Mouse (Mus musculus): ENCODE measurements around the gene Tmcc2. TPM values are rescaled to one million over a fixed set of nuclear protein-coding genes. Genes with fewer than 3 reads are reported as not detected.

Tmcc2 gene
- 11.4 and 15.5 TPM in 2 replicates for polyA plus RNA-seq (2015; fragmentation: Nextera tagmentation; extraction: Ambion mirVana)

GRCm38 (mm10) chr1:132390691-132391579 lies at the start of gene Tmcc2:
Gene Tmcc2 (minus strand): TSS chr1:132391281.
- ATAC-seq = peak; percentile 14; the same call in 1 of the 2 replicates
- under 1% methylated on average over 50 of the region's 50 CpGs for WGBS
- no peaks in the 10 kb centered on the region for H3K36me3 ChIP-seq

GRCm38 (mm10) chr1:132437389-132437788 lies 46.3 kb upstream of the Tmcc2 start:
- no peaks in the 10 kb centered on the region for H3K9me3 ChIP-seq
- H3K27ac ChIP-seq = no peak overlapping the region
- no peak overlapping the region for H3K4me2 ChIP-seq (replicated peaks)
- no peak overlapping the region for H3K4me3 ChIP-seq (replicated peaks)
- H3K27me3 ChIP-seq (replicated peaks) = no peaks in the 10 kb centered on the region
- WGBS = 77% methylated on average over 5 of the region's 5 CpGs
- peaks cover 6% of the 10 kb centered on the region for H3K36me3 ChIP-seq
- ATAC-seq = no peak
- H3K9ac ChIP-seq = no peak overlapping the region
- no peaks in the 10 kb centered on the region for H3K4me1 ChIP-seq (replicated peaks)

More at GRCm38 (mm10) chr1:132390691-132391579, at the start of gene Tmcc2:
- H3K9ac ChIP-seq = peak within 1 kb of the TSS; percentile 77
- no peaks in the 10 kb centered on the region for H3K9me3 ChIP-seq
- peak within 1 kb of the TSS; percentile 95 for H3K4me2 ChIP-seq (replicated peaks)
- peak within 1 kb of the TSS; percentile 73 for H3K4me3 ChIP-seq (replicated peaks)
- H3K27me3 ChIP-seq (replicated peaks) = no peaks in the 10 kb centered on the region
- peaks cover 25% of the 10 kb centered on the region for H3K4me1 ChIP-seq (replicated peaks)
- H3K27ac ChIP-seq = peak within 1 kb of the TSS; percentile 75

GRCm38 (mm10) chr1:132436960-132437359 lies 45.9 kb upstream of the Tmcc2 start:
- 84% methylated on average over 1 of the region's 1 CpGs for WGBS
- no peak for ATAC-seq

GRCm38 (mm10) chr1:132436320-132436958 lies 45.4 kb upstream of the Tmcc2 start:
- peaks cover 6% of the 10 kb centered on the region for H3K36me3 ChIP-seq
- no peak overlapping the region for H3K27ac ChIP-seq
- H3K9ac ChIP-seq = no peak overlapping the region
- no peaks in the 10 kb centered on the region for H3K27me3 ChIP-seq (replicated peaks)
- H3K4me3 ChIP-seq (replicated peaks) = no peak overlapping the region
- no peak overlapping the region for H3K4me2 ChIP-seq (replicated peaks)
- H3K4me1 ChIP-seq (replicated peaks) = peaks cover 5% of the 10 kb centered on the region; the same call in 1 of the 2 replicates
- 80% methylated on average over 4 of the region's 4 CpGs for WGBS
- no peaks in the 10 kb centered on the region for H3K9me3 ChIP-seq
- no peak for ATAC-seq

More at GRCm38 (mm10) chr1:132436960-132437359, 45.9 kb upstream of the Tmcc2 start:
- Histone ChIP-seq H3K9me3 (no peaks in the 10 kb centered on the region), H3K4me2 (replicated peaks) (no peak overlapping the region), H3K9ac (no peak overlapping the region), H3K4me1 (replicated peaks) (no peaks in the 10 kb centered on the region; the same call in 1 of the 2 replicates), H3K27ac (no peak overlapping the region), H3K4me3 (replicated peaks) (no peak overlapping the region), H3K36me3 (peaks cover 6% of the 10 kb centered on the region), H3K27me3 (replicated peaks) (no peaks in the 10 kb centered on the region)

GRCm38 (mm10) chr1:132434032-132434431 lies 43.0 kb upstream of the Tmcc2 start:
- no peak overlapping the region for H3K4me2 ChIP-seq (replicated peaks)
- H3K36me3 ChIP-seq = no peaks in the 10 kb centered on the region
- 90% methylated on average over 12 of the region's 12 CpGs for WGBS
- ATAC-seq = no peak
- H3K9ac ChIP-seq = no peak overlapping the region
- no peaks in the 10 kb centered on the region for H3K27me3 ChIP-seq (replicated peaks)
- H3K27ac ChIP-seq = no peak overlapping the region
- H3K9me3 ChIP-seq = no peaks in the 10 kb centered on the region
- no peak overlapping the region for H3K4me3 ChIP-seq (replicated peaks)
- peaks cover 5% of the 10 kb centered on the region; the same call in 1 of the 2 replicates for H3K4me1 ChIP-seq (replicated peaks)

- Histone ChIP-seq H3K27me3 (replicated peaks) (no peaks in the 10 kb centered on the region), H3K9me3 (no peaks in the 10 kb centered on the region), H3K4me1 (replicated peaks) (peaks cover 5% of the 10 kb centered on the region; the same call in 1 of the 2 replicates), H3K4me3 (replicated peaks) (no peak overlapping the region), H3K27ac (no peak overlapping the region), H3K9ac (no peak overlapping the region), H3K36me3 (no peaks in the 10 kb centered on the region), H3K4me2 (replicated peaks) (no peak overlapping the region)
- no peak for ATAC-seq
- 62% methylated on average over 5 of the region's 5 CpGs for WGBS
Observed at GRCm38 (mm10) chr1:132433349-132433748, 42.3 kb upstream of the Tmcc2 start.

- Histone ChIP-seq H3K27me3 (replicated peaks) (no peaks in the 10 kb centered on the region), H3K36me3 (no peaks in the 10 kb centered on the region), H3K9ac (no peak overlapping the region), H3K9me3 (no peaks in the 10 kb centered on the region), H3K27ac (no peak overlapping the region), H3K4me2 (replicated peaks) (no peak overlapping the region), H3K4me1 (replicated peaks) (peaks cover 5% of the 10 kb centered on the region; the same call in 1 of the 2 replicates), H3K4me3 (replicated peaks) (no peak overlapping the region)
- no peak for ATAC-seq
- 63% methylated on average over 9 of the region's 9 CpGs for WGBS
Observed at GRCm38 (mm10) chr1:132431716-132432115, 40.6 kb upstream of the Tmcc2 start.

- WGBS = 71% methylated on average over 3 of the region's 3 CpGs
- no peaks in the 10 kb centered on the region for H3K27me3 ChIP-seq (replicated peaks)
- ATAC-seq = no peak
- no peak overlapping the region for H3K4me3 ChIP-seq (replicated peaks)
- H3K4me2 ChIP-seq (replicated peaks) = no peak overlapping the region
- H3K27ac ChIP-seq = no peak overlapping the region
- H3K9me3 ChIP-seq = no peaks in the 10 kb centered on the region
- H3K9ac ChIP-seq = no peak overlapping the region
- H3K4me1 ChIP-seq (replicated peaks) = peaks cover 5% of the 10 kb centered on the region; the same call in 1 of the 2 replicates
- no peaks in the 10 kb centered on the region for H3K36me3 ChIP-seq
Observed at GRCm38 (mm10) chr1:132430818-132431217, 39.7 kb upstream of the Tmcc2 start.

- Histone ChIP-seq H3K4me3 (replicated peaks) (no peak overlapping the region), H3K4me1 (replicated peaks) (no peaks in the 10 kb centered on the region), H3K36me3 (0 out of 2 replicates have a peak, but pooled peaks cover 3% of the 10 kb centered on the region), H3K4me2 (replicated peaks) (no peak overlapping the region), H3K9me3 (no peaks in the 10 kb centered on the region), H3K27ac (no peak overlapping the region), H3K27me3 (replicated peaks) (no peaks in the 10 kb centered on the region), H3K9ac (no peak overlapping the region)
- ATAC-seq = no peak
Observed at GRCm38 (mm10) chr1:132425600-132425999, 34.5 kb upstream of the Tmcc2 start.

GRCm38 (mm10) chr1:132422912-132423696 lies 32.0 kb upstream of the Tmcc2 start:
- Histone ChIP-seq H3K9ac (no peak overlapping the region), H3K4me2 (replicated peaks) (no peak overlapping the region), H3K4me1 (replicated peaks) (no peaks in the 10 kb centered on the region; the same call in 1 of the 2 replicates), H3K9me3 (no peaks in the 10 kb centered on the region), H3K27me3 (replicated peaks) (no peaks in the 10 kb centered on the region), H3K4me3 (replicated peaks) (no peak overlapping the region), H3K36me3 (0 out of 2 replicates have a peak, but pooled peaks cover 3% of the 10 kb centered on the region), H3K27ac (no peak overlapping the region)
- WGBS = 90% methylated on average over 5 of the region's 5 CpGs
- no peak for ATAC-seq

- no peaks in the 10 kb centered on the region; the same call in 1 of the 2 replicates for H3K4me1 ChIP-seq (replicated peaks)
- no peak overlapping the region for H3K27ac ChIP-seq
- 0 out of 2 replicates have a peak, but pooled peaks cover 3% of the 10 kb centered on the region for H3K36me3 ChIP-seq
- H3K9ac ChIP-seq = no peak overlapping the region
- no peaks in the 10 kb centered on the region for H3K27me3 ChIP-seq (replicated peaks)
- H3K9me3 ChIP-seq = no peaks in the 10 kb centered on the region
- no peak for ATAC-seq
- 86% methylated on average over 7 of the region's 7 CpGs for WGBS
- H3K4me2 ChIP-seq (replicated peaks) = no peak overlapping the region
- H3K4me3 ChIP-seq (replicated peaks) = no peak overlapping the region
Observed at GRCm38 (mm10) chr1:132420662-132421061, 29.6 kb upstream of the Tmcc2 start.
